Mouse (Mus musculus): ENCODE measurements around the gene Nat8f5. TPM values are rescaled to one million over a fixed set of nuclear protein-coding genes. Genes with fewer than 3 reads are reported as not detected.
"Not testable (repeated sequence)": the region's sequence is repeated elsewhere in the genome, so short reads cannot be mapped to it uniquely, and the experiment has no call there.

Gene Nat8f5
- polyA plus RNA-seq, 1 experiment from 2014 or later: 1.1 TPM

DNA sequence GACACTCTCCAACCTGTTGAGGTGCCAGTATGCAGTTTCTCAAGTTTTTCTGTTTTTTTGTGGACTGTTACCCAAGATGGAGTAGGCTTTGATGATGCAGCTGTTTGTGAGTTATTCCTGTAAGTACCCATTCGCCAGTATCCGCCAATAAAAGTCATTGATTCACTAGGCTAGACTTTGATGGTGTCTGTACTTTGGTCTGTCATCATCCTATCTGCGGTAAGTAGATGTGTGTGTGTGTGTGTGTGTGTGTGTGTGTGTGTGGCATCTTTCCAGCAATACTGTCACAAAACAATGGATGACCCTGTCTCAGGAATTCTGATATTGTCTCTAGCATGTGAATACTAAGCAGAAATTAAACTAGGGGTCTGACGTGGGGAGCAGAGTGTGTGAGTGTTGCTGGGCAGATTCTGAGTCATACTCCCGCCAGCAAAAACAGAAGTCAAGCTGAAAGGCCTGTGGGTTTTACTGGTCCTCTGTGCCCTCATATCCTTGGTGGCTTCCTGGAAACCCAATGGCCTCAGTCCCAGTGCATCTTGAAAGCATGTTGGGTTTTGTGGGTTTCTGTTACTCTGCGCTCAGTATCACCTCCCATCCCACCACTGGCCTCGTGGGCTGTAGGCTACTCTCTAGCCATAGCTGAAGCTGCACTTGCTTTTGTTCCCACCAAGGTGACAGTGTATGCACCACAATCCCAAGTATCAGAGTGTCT is 30.4 kb upstream of the Nat8f5 start:
- ATAC-seq (replicated peaks; ENCODE audit: low FRiP score, low read depth) (no peak), DNase-seq (ENCODE audit: low spot score) (no peak)
- H3K4me1 ChIP-seq (replicated peaks; ENCODE audit: insufficient read depth, low read length): no peaks in the 10 kb centered on the region
- no peak for TF ChIP-seq CTCF (IDR thresholded peaks at IDR 0.05; ENCODE audit: low read depth)
- H3K9ac ChIP-seq (ENCODE audit: low read depth, low read length): no peak overlapping the region
- no peak overlapping the region for H3K4me3 ChIP-seq (replicated peaks; ENCODE audit: low read depth, low read length)
- H3K27me3 ChIP-seq (ENCODE audit: insufficient read depth, low read length): no peaks in the 10 kb centered on the region
- no peak overlapping the region for H3K4me2 ChIP-seq (ENCODE audit: low read length)
- WGBS: 89% methylated on average over 7 of the region's 7 CpGs
- no peaks in the 10 kb centered on the region for H3K36me3 ChIP-seq (ENCODE audit: insufficient read depth, low read length)
- H3K9me3 ChIP-seq (replicated peaks; ENCODE audit: low read length): no peaks in the 10 kb centered on the region
- no peak overlapping the region for H3K27ac ChIP-seq

DNA sequence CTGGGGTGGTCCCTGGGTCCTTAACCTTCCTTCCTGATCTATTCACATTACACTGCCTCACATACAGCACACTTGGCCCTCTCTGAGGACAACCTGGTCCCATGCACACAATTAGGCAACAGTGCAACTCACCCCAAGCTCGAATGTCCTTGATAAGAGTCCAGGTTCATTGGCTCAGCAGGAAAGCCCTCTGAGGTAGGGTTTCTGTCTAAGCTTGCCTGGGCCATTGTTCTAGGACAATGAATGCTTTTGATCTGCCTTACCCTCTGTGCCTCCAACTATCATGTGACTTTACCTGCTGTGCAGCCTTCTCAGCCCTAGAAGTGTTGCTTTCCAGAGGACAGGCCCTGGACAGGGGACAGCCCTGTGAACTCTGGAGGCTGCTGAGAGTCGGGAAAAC is 28.5 kb upstream of the Nat8f5 start:
- Histone ChIP-seq H3K4me1 (replicated peaks; ENCODE audit: insufficient read depth, low read length) (no peaks in the 10 kb centered on the region), H3K27ac (no peak overlapping the region), H3K9me3 (replicated peaks; ENCODE audit: low read length) (no peaks in the 10 kb centered on the region), H3K4me3 (replicated peaks; ENCODE audit: low read depth, low read length) (no peak overlapping the region), H3K4me2 (ENCODE audit: low read length) (no peak overlapping the region), H3K27me3 (ENCODE audit: insufficient read depth, low read length) (no peaks in the 10 kb centered on the region), H3K9ac (ENCODE audit: low read depth, low read length) (no peak overlapping the region), H3K36me3 (ENCODE audit: insufficient read depth, low read length) (no peaks in the 10 kb centered on the region)
- TF ChIP-seq CTCF (IDR thresholded peaks at IDR 0.05; ENCODE audit: low read depth): no peak
- DNase-seq (ENCODE audit: low spot score) (no peak), ATAC-seq (replicated peaks; ENCODE audit: low FRiP score, low read depth) (no peak)
- WGBS: 25% methylated on average over 2 of the region's 2 CpGs

DNA sequence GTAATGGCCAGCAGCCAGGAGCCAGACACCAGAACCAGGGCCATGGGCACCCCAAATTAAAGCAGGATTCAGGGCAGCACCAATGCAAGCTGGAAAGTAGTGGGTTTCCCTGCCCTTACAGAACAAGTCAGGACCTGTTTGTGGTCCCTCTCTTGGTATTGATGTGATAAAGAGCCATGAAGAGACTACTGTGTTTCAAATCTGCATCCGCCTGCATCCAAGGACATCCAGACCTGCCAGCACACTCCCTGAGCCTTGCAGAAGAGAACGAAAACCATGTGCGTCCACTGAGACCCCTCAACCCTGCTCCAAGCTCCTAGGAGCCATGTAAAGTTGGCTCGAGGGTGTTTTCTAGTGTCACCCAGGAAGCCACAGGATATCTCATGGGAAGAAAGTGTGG is 27.4 kb upstream of the Nat8f5 start:
- Histone ChIP-seq H3K4me3 (replicated peaks; ENCODE audit: low read depth, low read length) (no peak overlapping the region), H3K4me2 (ENCODE audit: low read length) (no peak overlapping the region), H3K27ac (no peak overlapping the region), H3K9ac (ENCODE audit: low read depth, low read length) (no peak overlapping the region), H3K36me3 (ENCODE audit: insufficient read depth, low read length) (no peaks in the 10 kb centered on the region), H3K9me3 (replicated peaks; ENCODE audit: low read length) (no peaks in the 10 kb centered on the region), H3K4me1 (replicated peaks; ENCODE audit: insufficient read depth, low read length) (no peaks in the 10 kb centered on the region), H3K27me3 (ENCODE audit: insufficient read depth, low read length) (no peaks in the 10 kb centered on the region)
- no peak for DNase-seq (ENCODE audit: low spot score)
- TF ChIP-seq CTCF (IDR thresholded peaks at IDR 0.05; ENCODE audit: low read depth): no peak
- 86% methylated on average over 4 of the region's 4 CpGs for WGBS
- no peak for ATAC-seq (replicated peaks; ENCODE audit: low FRiP score, low read depth)

DNA sequence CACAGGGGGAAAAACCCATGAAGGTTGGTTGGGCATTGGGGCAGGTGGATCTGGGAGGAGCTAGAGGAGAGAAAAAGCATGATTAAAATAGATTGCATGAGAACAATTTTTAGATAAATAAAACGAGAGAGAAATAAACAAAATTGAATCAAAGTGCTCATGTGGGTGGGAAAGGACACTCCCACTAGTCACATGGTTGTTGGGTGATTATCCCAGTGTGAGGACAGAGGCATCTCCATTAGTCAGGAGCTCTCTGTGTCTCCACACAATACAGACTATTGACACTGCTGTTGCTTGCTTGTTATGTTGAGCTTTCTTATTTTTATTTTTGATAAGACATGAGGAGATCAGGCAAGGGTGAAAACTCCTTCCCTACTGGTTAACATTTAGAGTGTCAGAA is 26.1 kb upstream of the Nat8f5 start:
- ATAC-seq (replicated peaks; ENCODE audit: low FRiP score, low read depth) (no peak), DNase-seq (ENCODE audit: low spot score) (no peak)
- H3K36me3 ChIP-seq (ENCODE audit: insufficient read depth, low read length): no peaks in the 10 kb centered on the region
- no peaks in the 10 kb centered on the region for H3K9me3 ChIP-seq (replicated peaks; ENCODE audit: low read length)
- no peak overlapping the region for H3K27ac ChIP-seq
- no peak for TF ChIP-seq CTCF (IDR thresholded peaks at IDR 0.05; ENCODE audit: low read depth)
- no peak overlapping the region for H3K4me3 ChIP-seq (replicated peaks; ENCODE audit: low read depth, low read length)
- H3K4me2 ChIP-seq (ENCODE audit: low read length): no peak overlapping the region
- H3K4me1 ChIP-seq (replicated peaks; ENCODE audit: insufficient read depth, low read length): no peaks in the 10 kb centered on the region
- WGBS: 49% methylated on average over 1 of the region's 1 CpGs
- H3K27me3 ChIP-seq (ENCODE audit: insufficient read depth, low read length): no peaks in the 10 kb centered on the region
- no peak overlapping the region for H3K9ac ChIP-seq (ENCODE audit: low read depth, low read length)

DNA sequence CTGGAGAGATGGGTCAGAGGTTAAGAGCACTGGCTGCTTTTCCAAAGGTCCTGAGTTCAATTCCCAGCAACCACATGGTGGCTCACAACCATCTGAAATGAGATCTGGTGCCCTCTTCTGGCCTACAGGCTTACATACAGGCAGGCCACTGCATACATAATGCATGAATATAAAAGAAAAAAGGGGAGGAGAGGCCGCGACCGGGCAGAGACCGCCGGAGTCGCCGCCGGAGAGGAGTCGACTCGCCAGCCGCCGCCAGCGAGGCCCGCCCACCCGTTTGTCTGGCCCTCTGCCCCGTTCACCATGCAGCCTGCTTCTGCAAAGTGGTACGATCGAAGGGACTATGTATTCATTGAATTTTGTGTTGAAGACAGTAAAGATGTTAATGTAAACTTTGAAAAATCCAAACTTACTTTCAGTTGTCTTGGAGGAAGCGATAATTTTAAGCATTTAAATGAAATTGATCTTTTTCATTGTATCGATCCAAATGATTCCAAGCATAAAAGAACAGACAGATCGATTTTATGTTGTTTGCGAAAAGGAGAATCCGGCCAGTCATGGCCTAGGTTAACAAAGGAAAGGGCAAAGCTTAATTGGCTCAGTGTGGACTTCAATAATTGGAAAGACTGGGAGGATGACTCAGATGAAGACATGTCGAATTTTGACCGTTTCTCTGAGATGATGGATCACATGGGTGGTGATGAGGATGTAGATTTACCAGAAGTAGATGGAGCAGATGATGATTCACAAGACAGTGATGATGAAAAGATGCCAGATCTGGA is 23.1 kb upstream of the Nat8f5 start:
- H3K4me2 ChIP-seq (ENCODE audit: low read length); H3K4me3 ChIP-seq (replicated peaks; ENCODE audit: low read depth, low read length); H3K27me3 ChIP-seq (ENCODE audit: insufficient read depth, low read length); H3K9ac ChIP-seq (ENCODE audit: low read depth, low read length); ATAC-seq (replicated peaks; ENCODE audit: low FRiP score, low read depth); H3K27ac ChIP-seq; H3K36me3 ChIP-seq (ENCODE audit: insufficient read depth, low read length); H3K9me3 ChIP-seq (replicated peaks; ENCODE audit: low read length); DNase-seq (ENCODE audit: low spot score); H3K4me1 ChIP-seq (replicated peaks; ENCODE audit: insufficient read depth, low read length): not testable (repeated sequence)
- TF ChIP-seq CTCF (IDR thresholded peaks at IDR 0.05; ENCODE audit: low read depth): 0 out of 2 replicates have a peak, but pooled peaks have one; percentile 13
- whole genome bisulfite sequencing: 81% methylated on average over 25 of the region's 25 CpGs

DNA sequence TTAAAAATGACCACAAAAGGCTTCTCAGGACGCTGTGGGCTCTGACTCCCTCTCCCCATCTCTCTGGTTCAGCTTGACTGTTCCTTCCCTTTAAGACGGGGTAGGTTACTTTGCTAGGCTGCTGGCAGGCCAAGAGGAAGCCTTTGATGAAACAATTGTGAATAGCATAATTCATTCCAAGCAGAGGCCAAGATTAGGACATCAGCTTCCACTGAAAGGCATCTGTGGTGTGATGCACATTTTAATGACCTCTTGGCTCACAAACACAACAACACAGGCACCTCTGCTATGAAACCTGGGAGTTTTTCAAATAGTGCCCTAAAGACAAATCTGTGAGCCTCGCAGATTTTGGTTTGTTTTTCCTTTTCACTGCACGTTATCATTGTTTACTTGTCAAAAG is 19.2 kb upstream of the Nat8f5 start:
- H3K36me3 ChIP-seq (ENCODE audit: insufficient read depth, low read length): no peaks in the 10 kb centered on the region
- no peak overlapping the region for H3K27ac ChIP-seq
- no peak overlapping the region for H3K4me2 ChIP-seq (ENCODE audit: low read length)
- H3K9ac ChIP-seq (ENCODE audit: low read depth, low read length): no peak overlapping the region
- 41% methylated on average over 4 of the region's 4 CpGs for WGBS
- no peaks in the 10 kb centered on the region for H3K9me3 ChIP-seq (replicated peaks; ENCODE audit: low read length)
- H3K27me3 ChIP-seq (ENCODE audit: insufficient read depth, low read length): no peaks in the 10 kb centered on the region
- no peaks in the 10 kb centered on the region for H3K4me1 ChIP-seq (replicated peaks; ENCODE audit: insufficient read depth, low read length)
- TF ChIP-seq CTCF (IDR thresholded peaks at IDR 0.05; ENCODE audit: low read depth): no peak
- peak; percentile 15 for DNase-seq (ENCODE audit: low spot score)
- H3K4me3 ChIP-seq (replicated peaks; ENCODE audit: low read depth, low read length): no peak overlapping the region
- ATAC-seq (replicated peaks; ENCODE audit: low FRiP score, low read depth): no peak
